Mouse (Mus musculus): ENCODE data around the gene Kcnh3.

Kcnh3 gene

GRCm38 (mm10) chr15:99285189-99285535, 60.5 kb downstream of the Kcnh3 start:
- DNase-seq (ENCODE audit: extremely low spot score), result no peak

GRCm38 (mm10) chr15:99290586-99290985, 65.9 kb downstream of the Kcnh3 start:
- DNase-seq (ENCODE audit: extremely low spot score), result no peak
